Mouse (Mus musculus): ENCODE results near the gene Rcan2. TPM values are rescaled to one million over a fixed set of nuclear protein-coding genes. Genes with fewer than 3 reads are reported as not detected.

Rcan2 gene
- total and polyA plus RNA-seq, 3 experiments, result 195 to 439 (median 382) TPM

DNA sequence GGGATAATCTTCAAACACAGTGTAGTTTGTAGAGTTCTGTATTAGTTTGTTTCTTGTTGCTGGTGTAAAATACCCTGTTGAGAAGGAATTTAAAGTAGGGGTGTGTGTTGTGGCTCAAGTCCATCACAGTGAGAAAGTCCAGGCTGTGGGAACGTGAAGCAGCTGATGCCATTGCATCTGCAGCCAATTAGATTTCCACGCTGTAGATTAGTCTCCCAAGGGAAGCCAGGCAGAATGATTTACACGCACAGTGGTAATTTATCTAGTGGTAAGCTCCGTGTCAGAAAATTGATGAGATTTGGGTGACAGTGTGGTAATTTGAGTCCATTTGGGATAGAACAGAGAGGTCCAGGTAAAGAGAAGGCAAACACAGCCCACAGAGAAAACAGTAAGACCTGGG is 192.9 kb downstream of the Rcan2 start:
- Histone ChIP-seq H3K27me3 (ENCODE audit: control insufficient read depth, insufficient read depth, low read length) (no peaks in the 10 kb centered on the region), H3K36me3 (ENCODE audit: control insufficient read depth, insufficient read depth, low read length) (peaks cover 6% of the 10 kb centered on the region; the same call in 1 of the 2 replicates), H3K79me2 (replicated peaks; ENCODE audit: control insufficient read depth, insufficient read depth, low read length) (no peaks in the 10 kb centered on the region), H3K9ac (ENCODE audit: low read depth, low read length) (no peak overlapping the region), H3K4me1 (ENCODE audit: control insufficient read depth, insufficient read depth, low read length) (peaks cover 5% of the 10 kb centered on the region), H3K4me3 (no peak overlapping the region), H3K27ac (no peak overlapping the region)
- intact Hi-C loops (cut with DNase I), result no loop called here
- DNase-seq, result no peak
- no peak for TF ChIP-seq CTCF (IDR thresholded peaks at IDR 0.05)
- TF ChIP-seq POLR2A (IDR thresholded peaks at IDR 0.05; ENCODE audit: insufficient read depth, low read depth, low read length), result no peak
- TF ChIP-seq EP300 (IDR thresholded peaks at IDR 0.05; ENCODE audit: insufficient read depth, low read depth, low read length), result no peak
- WGBS, result 36% methylated on average over 4 of the region's 4 CpGs

DNA sequence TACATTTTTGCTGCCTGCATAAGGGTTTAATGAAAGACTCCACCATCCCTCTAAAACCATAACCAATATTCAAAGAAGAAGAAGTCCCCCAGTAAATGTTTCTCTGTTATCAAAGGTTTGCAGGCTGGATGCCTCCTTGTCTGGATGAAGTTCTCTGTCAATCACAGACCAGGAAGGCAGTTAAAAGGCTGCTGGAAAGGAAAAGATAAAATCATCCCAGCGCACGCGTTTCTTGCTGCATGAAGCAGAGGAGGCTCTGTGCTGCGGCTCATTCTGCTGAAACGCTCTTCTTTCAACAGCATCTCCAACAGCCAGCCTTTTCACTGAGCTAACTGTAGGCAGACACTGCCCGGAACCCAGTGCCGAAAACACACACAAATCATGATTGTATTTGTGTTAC is 196.4 kb downstream of the Rcan2 start:
- no peak overlapping the region for H3K4me3 ChIP-seq
- no peaks in the 10 kb centered on the region for H3K27me3 ChIP-seq (ENCODE audit: control insufficient read depth, insufficient read depth, low read length)
- H3K36me3 ChIP-seq (ENCODE audit: control insufficient read depth, insufficient read depth, low read length), result no peaks in the 10 kb centered on the region
- no peak for DNase-seq
- WGBS, result 55% methylated on average over 7 of the region's 7 CpGs
- no peaks in the 10 kb centered on the region for H3K79me2 ChIP-seq (replicated peaks; ENCODE audit: control insufficient read depth, insufficient read depth, low read length)
- TF ChIP-seq CTCF (IDR thresholded peaks at IDR 0.05), result no peak
- TF ChIP-seq POLR2A (IDR thresholded peaks at IDR 0.05; ENCODE audit: insufficient read depth, low read depth, low read length), result no peak
- intact Hi-C loops (cut with DNase I), result no loop called here
- H3K4me1 ChIP-seq (ENCODE audit: control insufficient read depth, insufficient read depth, low read length), result no peaks in the 10 kb centered on the region
- H3K9ac ChIP-seq (ENCODE audit: low read depth, low read length), result no peak overlapping the region
- no peak overlapping the region for H3K27ac ChIP-seq

DNA sequence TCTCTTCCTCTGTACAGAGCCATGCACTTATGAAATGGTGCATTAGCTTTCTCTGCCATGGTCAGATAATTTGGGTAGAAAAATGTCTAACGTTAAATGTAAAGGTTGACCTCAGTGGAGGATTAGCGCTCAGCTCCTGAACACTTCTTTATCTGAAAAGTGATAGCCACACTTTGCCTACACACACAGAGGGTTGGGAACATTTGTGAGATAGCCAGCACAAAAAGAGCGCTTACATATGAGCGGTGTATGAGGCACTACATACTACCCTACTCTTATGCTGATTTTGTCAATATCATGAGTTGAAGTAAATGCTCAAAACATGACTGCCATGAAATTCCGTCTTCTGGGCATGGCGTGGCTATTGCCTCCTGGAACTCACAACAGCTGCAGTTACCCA is 196.9 kb downstream of the Rcan2 start:
- H3K4me1 ChIP-seq (ENCODE audit: control insufficient read depth, insufficient read depth, low read length), result no peaks in the 10 kb centered on the region; the same call in 1 of the 2 replicates
- H3K27me3 ChIP-seq (ENCODE audit: control insufficient read depth, insufficient read depth, low read length), result no peaks in the 10 kb centered on the region
- no peak overlapping the region for H3K4me3 ChIP-seq
- WGBS, result 81% methylated on average over 6 of the region's 6 CpGs
- no peak overlapping the region for H3K9ac ChIP-seq (ENCODE audit: low read depth, low read length)
- intact Hi-C loops (cut with DNase I), result no loop called here
- no peaks in the 10 kb centered on the region for H3K79me2 ChIP-seq (replicated peaks; ENCODE audit: control insufficient read depth, insufficient read depth, low read length)
- no peaks in the 10 kb centered on the region for H3K36me3 ChIP-seq (ENCODE audit: control insufficient read depth, insufficient read depth, low read length)
- TF ChIP-seq POLR2A (IDR thresholded peaks at IDR 0.05; ENCODE audit: insufficient read depth, low read depth, low read length) (no peak), EP300 (IDR thresholded peaks at IDR 0.05; ENCODE audit: insufficient read depth, low read depth, low read length) (no peak), CTCF (IDR thresholded peaks at IDR 0.05) (no peak)
- DNase-seq, result no peak
- H3K27ac ChIP-seq, result no peak overlapping the region

DNA sequence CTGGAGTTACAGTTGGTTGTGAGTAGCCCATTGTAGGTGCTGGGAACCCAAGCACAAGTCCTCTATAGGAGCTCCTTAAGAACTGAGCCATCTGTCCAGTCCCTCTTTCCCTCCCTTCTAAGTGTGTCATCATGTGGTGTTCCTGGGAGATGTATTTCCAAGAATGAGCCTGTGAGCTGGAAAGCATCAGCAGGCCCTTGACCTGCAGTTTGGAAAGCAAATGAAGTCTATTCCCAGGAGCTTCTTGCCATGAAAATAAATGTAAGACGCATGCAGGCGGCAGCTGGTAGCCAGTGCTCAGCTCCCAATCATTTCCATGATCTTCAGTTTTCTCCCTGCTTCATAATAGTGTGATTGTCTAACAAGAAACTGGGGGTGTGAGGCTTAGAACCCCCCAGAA is 203.2 kb downstream of the Rcan2 start:
- Histone ChIP-seq H3K27ac (no peak overlapping the region), H3K36me3 (ENCODE audit: control insufficient read depth, insufficient read depth, low read length) (no peaks in the 10 kb centered on the region), H3K79me2 (replicated peaks; ENCODE audit: control insufficient read depth, insufficient read depth, low read length) (no peaks in the 10 kb centered on the region; the same call in none of the 2 replicates), H3K4me1 (ENCODE audit: control insufficient read depth, insufficient read depth, low read length) (peaks cover 2% of the 10 kb centered on the region), H3K4me3 (no peak overlapping the region), H3K9ac (ENCODE audit: low read depth, low read length) (no peak overlapping the region), H3K27me3 (ENCODE audit: control insufficient read depth, insufficient read depth, low read length) (no peaks in the 10 kb centered on the region)
- TF ChIP-seq EP300 (IDR thresholded peaks at IDR 0.05; ENCODE audit: insufficient read depth, low read depth, low read length), result no peak
- no peak for TF ChIP-seq CTCF (IDR thresholded peaks at IDR 0.05)
- TF ChIP-seq POLR2A (IDR thresholded peaks at IDR 0.05; ENCODE audit: insufficient read depth, low read depth, low read length), result no peak
- WGBS, result 80% methylated on average over 2 of the region's 2 CpGs
- intact Hi-C loops (cut with DNase I), result no loop called here
- DNase-seq, result no peak

DNA sequence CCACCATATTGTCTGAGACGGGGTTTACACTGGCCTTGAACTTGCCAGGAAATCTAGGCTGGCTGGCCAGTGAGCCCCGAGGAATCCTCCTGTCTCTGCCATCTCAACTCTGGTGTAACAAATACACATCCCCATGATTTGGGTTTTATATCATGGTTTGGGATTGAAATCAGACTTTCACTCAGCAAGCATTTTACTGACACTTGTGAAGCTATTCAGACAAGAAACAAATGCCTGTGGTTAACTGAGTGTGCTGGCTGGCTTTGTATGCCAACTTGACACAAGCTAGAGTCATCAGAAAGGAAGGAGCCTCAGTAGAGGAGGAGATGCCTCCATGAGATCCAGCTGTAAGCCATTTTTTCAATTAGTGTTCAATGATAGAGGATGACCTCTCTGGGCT is 206.3 kb downstream of the Rcan2 start:
- no peak overlapping the region for H3K27ac ChIP-seq
- H3K4me3 ChIP-seq, result no peak overlapping the region
- intact Hi-C loops (cut with DNase I), result no loop called here
- no peaks in the 10 kb centered on the region for H3K36me3 ChIP-seq (ENCODE audit: control insufficient read depth, insufficient read depth, low read length)
- H3K79me2 ChIP-seq (replicated peaks; ENCODE audit: control insufficient read depth, insufficient read depth, low read length), result no peaks in the 10 kb centered on the region; the same call in none of the 2 replicates
- no peak for TF ChIP-seq EP300 (IDR thresholded peaks at IDR 0.05; ENCODE audit: insufficient read depth, low read depth, low read length)
- WGBS, result 85% methylated on average over 2 of the region's 2 CpGs
- H3K9ac ChIP-seq (ENCODE audit: low read depth, low read length), result no peak overlapping the region
- DNase-seq, result no peak
- no peaks in the 10 kb centered on the region for H3K27me3 ChIP-seq (ENCODE audit: control insufficient read depth, insufficient read depth, low read length)
- peaks cover 2% of the 10 kb centered on the region for H3K4me1 ChIP-seq (ENCODE audit: control insufficient read depth, insufficient read depth, low read length)

DNA sequence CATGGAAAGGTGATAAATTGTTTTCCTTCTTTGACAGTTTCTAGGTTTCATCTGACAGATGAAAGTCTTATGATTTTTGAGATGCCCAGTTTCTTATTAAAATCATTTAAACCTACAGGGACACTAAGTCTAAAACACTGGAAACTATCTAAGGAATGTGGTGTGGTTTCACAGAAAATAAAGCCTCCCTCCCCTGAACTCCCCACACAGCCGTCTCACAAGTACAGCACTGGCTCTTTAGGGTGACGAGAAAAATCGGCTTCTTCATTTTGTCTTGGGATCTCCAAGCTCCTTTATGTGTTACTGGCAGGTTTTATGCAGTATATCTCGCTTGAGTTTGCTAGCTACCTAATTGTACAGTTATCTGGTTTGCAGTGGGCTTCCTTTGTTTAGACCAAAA is 210.8 kb downstream of the Rcan2 start:
- H3K4me1 ChIP-seq (ENCODE audit: control insufficient read depth, insufficient read depth, low read length), result no peaks in the 10 kb centered on the region; the same call in 1 of the 2 replicates
- no peak overlapping the region for H3K4me3 ChIP-seq
- intact Hi-C loops (cut with DNase I), result no loop called here
- TF ChIP-seq CTCF (IDR thresholded peaks at IDR 0.05) (no peak), POLR2A (IDR thresholded peaks at IDR 0.05; ENCODE audit: insufficient read depth, low read depth, low read length) (no peak), EP300 (IDR thresholded peaks at IDR 0.05; ENCODE audit: insufficient read depth, low read depth, low read length) (no peak)
- H3K36me3 ChIP-seq (ENCODE audit: control insufficient read depth, insufficient read depth, low read length), result no peaks in the 10 kb centered on the region
- no peak overlapping the region for H3K27ac ChIP-seq
- no peaks in the 10 kb centered on the region for H3K27me3 ChIP-seq (ENCODE audit: control insufficient read depth, insufficient read depth, low read length)
- DNase-seq, result no peak
- no peaks in the 10 kb centered on the region for H3K79me2 ChIP-seq (replicated peaks; ENCODE audit: control insufficient read depth, insufficient read depth, low read length)
- 64% methylated on average over 4 of the region's 4 CpGs for WGBS
- H3K9ac ChIP-seq (ENCODE audit: low read depth, low read length), result no peak overlapping the region

Data from heart, adult 2 months (tissue).